Mouse (Mus musculus): ENCODE measurements around the gene Rgsl1. TPM values are rescaled to one million over a fixed set of nuclear protein-coding genes. Genes with fewer than 3 reads are reported as not detected.
"Not testable (repeated sequence)": the region's sequence is repeated elsewhere in the genome, so short reads cannot be mapped to it uniquely, and the experiment has no call there.

Gene Rgsl1
- total RNA-seq (2014; rRNA removed) (0.09 TPM in 1 of 2 replicates, not detected in the other), polyA plus RNA-seq (2012; rRNA removed) (not detected in 2 replicates)

DNA sequence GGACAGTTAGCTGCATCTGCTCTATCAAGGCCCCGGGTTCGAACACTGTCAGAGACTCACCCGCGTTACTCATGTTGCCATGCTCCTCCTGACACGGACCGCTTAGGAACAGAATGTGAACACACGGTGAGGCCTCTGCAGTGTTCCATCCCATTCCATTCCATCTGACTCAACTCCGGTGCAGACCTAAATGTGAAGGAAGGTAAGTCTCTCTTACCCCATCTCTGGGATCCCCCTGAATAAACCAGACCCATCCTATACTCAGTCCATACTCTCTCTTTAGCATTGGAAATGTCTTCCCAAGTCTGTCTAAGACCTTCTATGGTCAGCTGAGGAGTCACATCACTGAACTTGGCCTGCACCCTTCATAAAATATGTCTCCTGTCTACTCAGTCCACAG, at the start of gene Rgsl1:
TSS of gene Rgsl1 (minus strand) at position 101 of the 400 bp plus-strand sequence.
- WGBS: 98% methylated on average over 8 of the region's 8 CpGs
- Histone ChIP-seq H3K9ac (ENCODE audit: low read depth, low read length) (no peak within 1 kb of the TSS), H3K4me1 (ENCODE audit: control insufficient read depth, insufficient read depth, low read length) (no peaks in the 10 kb centered on the region), H3K79me2 (ENCODE audit: control insufficient read depth, insufficient read depth, low read length) (no peaks in the 10 kb centered on the region), H3K27me3 (ENCODE audit: control insufficient read depth, insufficient read depth, low read length) (no peaks in the 10 kb centered on the region), H3K4me3 (ENCODE audit: insufficient read depth, low read depth, low read length) (no peak within 1 kb of the TSS), H3K27ac (replicated peaks; ENCODE audit: insufficient read depth, low read depth, low read length) (no peak within 1 kb of the TSS), H3K36me3 (ENCODE audit: control insufficient read depth, insufficient read depth, low read length) (no peaks in the 10 kb centered on the region)
- no peak for DNase-seq (ENCODE audit: extremely low read depth, low read depth, low spot score)
- no peak for TF ChIP-seq CTCF (IDR thresholded peaks at IDR 0.05; ENCODE audit: low read depth, low read length)
- no peak for TF ChIP-seq POLR2A (IDR thresholded peaks at IDR 0.05; ENCODE audit: extremely low read depth, insufficient read depth, low read length)

DNA sequence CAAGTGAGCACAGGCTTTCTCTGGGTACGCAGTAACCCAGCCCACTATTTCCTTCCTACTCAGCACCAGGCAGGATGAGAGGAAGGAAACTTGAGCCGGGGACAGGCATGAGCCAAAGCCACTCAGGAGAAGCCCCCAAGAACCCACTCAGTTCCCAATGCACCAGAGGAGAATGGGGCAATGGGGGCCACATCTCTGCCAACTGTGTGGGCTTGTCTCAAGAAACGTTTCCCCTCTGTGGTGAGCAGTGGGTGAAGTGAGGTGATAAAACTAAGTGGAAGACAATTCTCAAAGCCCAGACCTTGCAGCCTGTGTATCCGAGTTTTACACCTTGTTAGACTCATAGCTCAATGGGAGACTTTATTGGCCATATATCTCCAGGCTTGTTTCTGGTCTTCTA, 47.5 kb upstream of the Rgsl1 start, which contains the start of gene Teddm1a:
TSS of gene Teddm1a (plus strand) at position 301 of the 400 bp plus-strand sequence.
- H3K36me3 ChIP-seq (ENCODE audit: control insufficient read depth, insufficient read depth, low read length): no peaks in the 10 kb centered on the region
- TF ChIP-seq CTCF (IDR thresholded peaks at IDR 0.05; ENCODE audit: low read depth, low read length): no peak
- TF ChIP-seq POLR2A (IDR thresholded peaks at IDR 0.05; ENCODE audit: extremely low read depth, insufficient read depth, low read length): no peak
- DNase-seq (ENCODE audit: extremely low read depth, low read depth, low spot score): no peak
- no peaks in the 10 kb centered on the region for H3K27me3 ChIP-seq (ENCODE audit: control insufficient read depth, insufficient read depth, low read length)
- no peaks in the 10 kb centered on the region for H3K4me1 ChIP-seq (ENCODE audit: control insufficient read depth, insufficient read depth, low read length)
- H3K79me2 ChIP-seq (ENCODE audit: control insufficient read depth, insufficient read depth, low read length): no peaks in the 10 kb centered on the region
- no peak within 1 kb of the TSS for H3K4me3 ChIP-seq (ENCODE audit: insufficient read depth, low read depth, low read length)
- WGBS: 64% methylated on average over 4 of the region's 4 CpGs
- H3K27ac ChIP-seq (replicated peaks; ENCODE audit: insufficient read depth, low read depth, low read length): no peak within 1 kb of the TSS
- no peak within 1 kb of the TSS for H3K9ac ChIP-seq (ENCODE audit: low read depth, low read length)

DNA sequence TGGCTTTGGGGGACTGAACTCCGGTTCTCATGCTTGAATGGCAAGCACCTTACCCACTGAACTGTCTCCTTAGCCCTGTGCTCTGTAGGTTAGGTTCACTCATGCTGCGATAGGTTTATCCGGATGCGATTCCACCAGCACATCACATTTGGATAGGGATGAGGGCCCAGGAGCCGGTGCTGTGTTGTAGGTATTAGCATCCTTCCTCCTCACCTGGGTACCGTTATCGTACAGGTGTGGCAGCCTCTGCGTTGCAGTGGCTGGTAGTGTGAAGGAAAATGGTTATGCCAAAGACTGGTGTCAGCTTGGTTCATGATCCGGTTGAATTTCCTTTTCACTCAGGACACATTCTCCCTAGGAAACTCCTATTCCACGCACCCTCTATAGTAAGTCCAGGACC, 46.2 kb upstream of the Rgsl1 start:
- no peak overlapping the region for H3K4me3 ChIP-seq (ENCODE audit: insufficient read depth, low read depth, low read length)
- H3K9ac ChIP-seq (ENCODE audit: low read depth, low read length): no peak overlapping the region
- no peak for DNase-seq (ENCODE audit: extremely low read depth, low read depth, low spot score)
- no peaks in the 10 kb centered on the region for H3K36me3 ChIP-seq (ENCODE audit: control insufficient read depth, insufficient read depth, low read length)
- no peaks in the 10 kb centered on the region for H3K79me2 ChIP-seq (ENCODE audit: control insufficient read depth, insufficient read depth, low read length)
- H3K27me3 ChIP-seq (ENCODE audit: control insufficient read depth, insufficient read depth, low read length): no peaks in the 10 kb centered on the region
- 96% methylated on average over 10 of the region's 10 CpGs for WGBS
- no peak overlapping the region for H3K27ac ChIP-seq (replicated peaks; ENCODE audit: insufficient read depth, low read depth, low read length)
- H3K4me1 ChIP-seq (ENCODE audit: control insufficient read depth, insufficient read depth, low read length): no peaks in the 10 kb centered on the region
- no peak for TF ChIP-seq POLR2A (IDR thresholded peaks at IDR 0.05; ENCODE audit: extremely low read depth, insufficient read depth, low read length)
- no peak for TF ChIP-seq CTCF (IDR thresholded peaks at IDR 0.05; ENCODE audit: low read depth, low read length)

DNA sequence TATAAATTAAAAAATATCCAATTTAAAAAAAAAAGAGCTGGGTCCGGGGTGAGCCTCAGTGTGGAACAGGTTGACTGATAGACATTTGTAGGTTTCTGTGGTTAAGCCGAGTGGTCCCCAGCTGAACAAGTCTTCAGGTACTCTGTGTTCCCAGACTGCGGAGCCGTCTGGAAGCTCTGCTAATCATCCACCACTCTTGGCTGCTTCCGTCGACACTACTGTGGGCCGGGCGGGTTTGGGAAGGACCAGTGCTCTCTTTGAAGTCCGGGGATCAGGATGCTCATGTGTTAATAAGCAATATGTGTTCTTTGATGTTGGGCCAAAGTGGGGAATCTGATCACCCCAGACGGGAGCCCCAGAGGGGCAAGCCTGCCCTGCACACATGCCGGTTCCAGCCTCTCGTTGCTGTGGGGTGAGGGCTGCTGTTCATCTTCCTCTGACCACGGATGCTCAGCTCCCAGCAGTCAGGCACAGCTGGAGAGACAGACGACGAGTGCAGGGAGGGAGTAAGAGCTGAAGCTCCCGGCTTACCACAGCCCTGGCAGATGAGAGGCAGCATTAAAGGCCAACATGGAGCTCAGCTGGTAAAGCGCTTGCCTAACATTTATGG, 42.2 kb upstream of the Rgsl1 start:
- Histone ChIP-seq H3K36me3 (ENCODE audit: control insufficient read depth, insufficient read depth, low read length) (no peaks in the 10 kb centered on the region), H3K9ac (ENCODE audit: low read depth, low read length) (no peak overlapping the region), H3K79me2 (ENCODE audit: control insufficient read depth, insufficient read depth, low read length) (no peaks in the 10 kb centered on the region), H3K4me3 (ENCODE audit: insufficient read depth, low read depth, low read length) (no peak overlapping the region), H3K4me1 (ENCODE audit: control insufficient read depth, insufficient read depth, low read length) (no peaks in the 10 kb centered on the region), H3K27me3 (ENCODE audit: control insufficient read depth, insufficient read depth, low read length) (no peaks in the 10 kb centered on the region), H3K27ac (replicated peaks; ENCODE audit: insufficient read depth, low read depth, low read length) (no peak overlapping the region)
- TF ChIP-seq CTCF (IDR thresholded peaks at IDR 0.05; ENCODE audit: low read depth, low read length): no peak
- TF ChIP-seq POLR2A (IDR thresholded peaks at IDR 0.05; ENCODE audit: extremely low read depth, insufficient read depth, low read length): no peak
- DNase-seq (ENCODE audit: extremely low read depth, low read depth, low spot score): no peak
- 61% methylated on average over 17 of the region's 17 CpGs for WGBS

DNA sequence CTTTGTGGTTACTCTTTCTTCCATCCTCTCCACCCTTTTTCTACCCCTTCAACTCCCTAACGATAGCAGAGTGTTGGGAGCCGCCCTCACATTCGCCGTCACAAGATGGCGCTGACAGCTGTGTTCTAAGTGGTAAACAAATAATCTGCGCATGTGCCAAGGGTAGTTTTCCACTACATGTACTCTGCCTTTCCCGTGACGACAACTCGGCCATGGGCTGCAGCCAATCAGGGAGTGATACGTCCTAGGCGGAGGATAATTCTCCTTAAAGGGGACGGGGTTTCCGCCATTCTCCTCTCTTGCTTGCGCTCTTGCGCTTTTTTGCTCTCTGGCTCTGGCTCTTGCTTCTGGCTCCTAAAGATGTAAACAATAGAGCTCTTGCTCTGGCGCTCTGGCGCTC, 36.4 kb upstream of the Rgsl1 start:
- DNase-seq (ENCODE audit: extremely low read depth, low read depth, low spot score); H3K27ac ChIP-seq (replicated peaks; ENCODE audit: insufficient read depth, low read depth, low read length); H3K79me2 ChIP-seq (ENCODE audit: control insufficient read depth, insufficient read depth, low read length); H3K36me3 ChIP-seq (ENCODE audit: control insufficient read depth, insufficient read depth, low read length); H3K9ac ChIP-seq (ENCODE audit: low read depth, low read length); H3K4me1 ChIP-seq (ENCODE audit: control insufficient read depth, insufficient read depth, low read length); H3K27me3 ChIP-seq (ENCODE audit: control insufficient read depth, insufficient read depth, low read length); H3K4me3 ChIP-seq (ENCODE audit: insufficient read depth, low read depth, low read length): not testable (repeated sequence)
- WGBS: 96% methylated on average over 17 of the region's 17 CpGs

DNA sequence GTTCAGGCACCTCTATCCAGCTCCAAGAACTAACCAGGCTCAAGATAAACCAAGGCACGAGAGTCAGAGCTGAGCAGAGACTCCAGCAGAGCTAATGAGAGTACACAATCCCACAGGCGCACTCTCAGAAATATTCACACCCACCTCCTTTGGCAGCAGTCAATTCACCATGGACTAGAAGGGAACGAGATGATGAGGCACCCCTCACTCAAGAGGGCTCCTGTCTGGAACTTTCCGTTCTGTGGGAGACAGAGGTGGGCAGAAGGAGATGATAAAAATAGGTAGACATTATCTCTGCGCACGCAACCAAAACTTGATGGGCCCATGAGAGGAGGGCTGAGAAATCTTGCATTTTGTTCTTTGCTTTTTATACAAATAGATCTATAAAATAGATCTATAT, 30.1 kb upstream of the Rgsl1 start, which contains the start of gene Teddm1b:
TSS of gene Teddm1b (plus strand) at position 301 of the 400 bp plus-strand sequence.
- H3K4me3 ChIP-seq (ENCODE audit: insufficient read depth, low read depth, low read length): no peak within 1 kb of the TSS
- H3K27me3 ChIP-seq (ENCODE audit: control insufficient read depth, insufficient read depth, low read length): no peaks in the 10 kb centered on the region
- H3K9ac ChIP-seq (ENCODE audit: low read depth, low read length): no peak within 1 kb of the TSS
- H3K4me1 ChIP-seq (ENCODE audit: control insufficient read depth, insufficient read depth, low read length): no peaks in the 10 kb centered on the region
- DNase-seq (ENCODE audit: extremely low read depth, low read depth, low spot score): no peak
- no peak for TF ChIP-seq CTCF (IDR thresholded peaks at IDR 0.05; ENCODE audit: low read depth, low read length)
- no peak for TF ChIP-seq POLR2A (IDR thresholded peaks at IDR 0.05; ENCODE audit: extremely low read depth, insufficient read depth, low read length)
- WGBS: 86% methylated on average over 6 of the region's 6 CpGs
- no peak within 1 kb of the TSS for H3K27ac ChIP-seq (replicated peaks; ENCODE audit: insufficient read depth, low read depth, low read length)
- H3K79me2 ChIP-seq (ENCODE audit: control insufficient read depth, insufficient read depth, low read length): no peaks in the 10 kb centered on the region
- no peaks in the 10 kb centered on the region for H3K36me3 ChIP-seq (ENCODE audit: control insufficient read depth, insufficient read depth, low read length)

Data from liver, adult 2 months (tissue).